Mouse (Mus musculus): ENCODE measurements around the gene Olfr1118.
"Not testable (repeated sequence)": the region's sequence is repeated elsewhere in the genome, so short reads cannot be mapped to it uniquely, and the experiment has no call there.

Gene Olfr1118

GRCm38 (mm10) chr2:87307281-87307680, at the start of gene Olfr1118:
TSS of gene Olfr1118 (plus strand) at chr2:87307581.
- no peak for DNase-seq

GRCm38 (mm10) chr2:87267234-87267633, 40.1 kb upstream of the Olfr1118 start, which contains the start of gene Olfr1116:
TSS of gene Olfr1116 (plus strand) at chr2:87267534.
- DNase-seq: no peak

GRCm38 (mm10) chr2:87293977-87294376, 13.4 kb upstream of the Olfr1118 start:
- not testable (repeated sequence) for DNase-seq

- no peak for DNase-seq
Measured at GRCm38 (mm10) chr2:87354515-87354914, 47.1 kb downstream of the Olfr1118 start, which contains the start of gene Olfr1120. TSS of gene Olfr1120 (plus strand) at chr2:87354815.

- not testable (repeated sequence) for DNase-seq
Measured at GRCm38 (mm10) chr2:87360121-87360520, 52.7 kb downstream of the Olfr1118 start.
